Mouse (Mus musculus) heart, embryonic 14.5 days (tissue): ENCODE data around the gene Isy1. TPM values are rescaled to one million over a fixed set of nuclear protein-coding genes. Genes with fewer than 3 reads are reported as not detected.

ENCODE experiments used
- ATAC-seq: fragments of 200-750 bp; cut with Nextera tagmentation; 2 replicates; pipeline ENCODE4 v1.8.0; 2017; ENCODE audit warnings: low read depth, moderate TSS enrichment; ENCODE audit not compliant: insufficient number of reproducible peaks, insufficient read depth, low FRiP score
- H3K27ac ChIP-seq, 2 experiments: fragments of 200-500 bp in 1 of 2; fragments of 300-500 bp in 1 of 2; sonication (generic) in 1 of 2; replicated peaks in 1 of 2; 2 replicates each; pipeline ENCODE4 v1.5.1; 2012 to 2014; ENCODE audit warnings: low read depth in 2 of 2, low read length in 2 of 2, control low read depth in 1 of 2, mild to moderate bottlenecking in 1 of 2, mixed read lengths in 1 of 2; ENCODE audit not compliant: control insufficient read depth in 1 of 2, insufficient read depth in 1 of 2
- H3K27me3 ChIP-seq: fragments of 300-500 bp; sonication (generic); 2 replicates; pipeline ENCODE4 v1.6.1; 2014; ENCODE audit warnings: mild to moderate bottlenecking, low read length, control low read depth; ENCODE audit not compliant: control insufficient read depth, insufficient read depth
- H3K36me3 ChIP-seq: fragments of 300-500 bp; sonication (generic); 2 replicates; pipeline ENCODE4 v1.6.1; 2014; ENCODE audit warnings: mild to moderate bottlenecking, control low read depth, low read length, mixed read lengths; ENCODE audit not compliant: control insufficient read depth, insufficient read depth
- H3K4me1 ChIP-seq, 2 experiments: fragments of 200-500 bp in 1 of 2; fragments of 300-500 bp in 1 of 2; sonication (generic) in 1 of 2; 2 replicates each; pipeline ENCODE4 v1.6.1; 2012 to 2014; ENCODE audit warnings: low read length in 2 of 2, control low read depth in 1 of 2, mixed read lengths in 1 of 2; ENCODE audit not compliant: control insufficient read depth in 2 of 2, insufficient read depth in 2 of 2
- H3K4me2 ChIP-seq: fragments of 300-500 bp; sonication (generic); 2 replicates; pipeline ENCODE4 v1.6.1; 2014; ENCODE audit warnings: mild to moderate bottlenecking, low read length
- H3K4me3 ChIP-seq, 2 experiments: fragments of 200-500 bp in 1 of 2; fragments of 300-500 bp in 1 of 2; sonication (generic) in 1 of 2; 2 replicates each; pipeline ENCODE4 v1.5.1; 2012 to 2014; ENCODE audit warnings: low read length in 2 of 2, mild to moderate bottlenecking in 2 of 2, control low read depth in 1 of 2, low read depth in 1 of 2, moderate library complexity in 1 of 2; ENCODE audit not compliant: control insufficient read depth in 1 of 2, insufficient read depth in 1 of 2
- H3K9ac ChIP-seq: fragments of 300-500 bp; sonication (generic); 2 replicates; pipeline ENCODE4 v1.6.1; 2014; ENCODE audit warnings: mild to moderate bottlenecking, low read length
- H3K9me3 ChIP-seq: fragments of 300-500 bp; sonication (generic); 2 replicates; pipeline ENCODE4 v1.6.1; 2016; ENCODE audit warnings: low read length, control low read depth; ENCODE audit not compliant: control insufficient read depth
- WGBS: fragments of 180-500 bp; shearing (Covaris S2); extraction: QIAGEN DNeasy Blood & Tissue Kit; methylation state at CpG from one replicate; pipeline ENCODE4 v1.1.7; 2014; 5-methylcytosine and 5-hydroxymethylcytosine counted together
- polyA plus RNA-seq: library from polyadenylated mRNA; unstranded; fragments of >200 nt; fragmentation: Nextera tagmentation; extraction: Ambion mirVana; gene quantifications from 2 replicates; pipeline ENCODE4 v1.2.1, GENCODE M21; 2014

Gene Isy1
- polyA plus RNA-seq: 16.5 and 20.0 TPM in 2 replicates

GRCm38 (mm10) chr6:87838551-87839197, at the start of gene Isy1:
TSS of gene Isy1 (minus strand) at chr6:87838798.
- H3K27me3 ChIP-seq: no peaks in the 10 kb centered on the region
- peak; percentile 95 for ATAC-seq
- under 1% methylated on average over 46 of the region's 46 CpGs for WGBS
- peak within 1 kb of the TSS; percentile 76 to 86 for H3K4me3 ChIP-seq
- H3K36me3 ChIP-seq: peaks cover 46% of the 10 kb centered on the region
- no peaks in the 10 kb centered on the region for H3K9me3 ChIP-seq
- peak within 1 kb of the TSS; percentile 87 for H3K9ac ChIP-seq
- peak within 1 kb of the TSS; percentile 92 to 98 for H3K27ac ChIP-seq
- 0 out of 4 replicates have a peak, but pooled peaks cover 0 to 7% of the 10 kb centered on the region in 2 experiments for H3K4me1 ChIP-seq
- H3K4me2 ChIP-seq: peak within 1 kb of the TSS; percentile 85

DNA sequence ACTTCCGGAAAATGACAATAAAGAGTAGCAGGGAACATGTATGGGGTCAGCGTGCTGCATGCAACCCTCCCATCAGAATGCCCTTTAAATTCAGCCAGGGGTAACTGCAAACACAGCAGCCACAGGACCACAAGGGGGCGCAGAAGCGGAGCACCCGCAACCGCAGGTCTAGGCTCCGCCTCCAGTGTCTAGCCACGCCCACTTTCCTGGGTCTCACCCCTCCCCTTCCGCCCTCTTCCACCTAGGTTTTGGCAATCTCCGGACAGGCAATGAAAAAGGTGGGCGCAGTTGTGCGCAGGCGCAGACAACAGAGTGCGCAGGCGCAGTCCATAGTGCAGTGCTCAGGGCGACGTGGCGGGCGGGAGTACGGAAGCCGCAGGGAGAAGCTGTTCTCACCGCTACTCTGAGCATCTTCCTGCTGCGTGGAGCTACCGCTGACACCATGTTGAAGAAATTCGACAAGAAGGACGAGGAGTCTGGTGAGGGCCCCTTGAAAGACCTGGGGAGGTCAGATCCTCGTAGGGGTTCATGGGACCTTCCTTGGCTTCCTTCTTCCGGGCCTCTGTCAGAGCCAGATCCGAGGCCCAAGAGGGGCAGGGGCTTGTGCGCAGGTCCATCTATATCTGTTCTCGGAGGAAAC, 49.1 kb upstream of the Isy1 start, which contains the start of gene Copg1:
Gene Copg1 (plus strand): TSS at position 221 of the 640 bp plus-strand sequence.
- H3K36me3 ChIP-seq: peaks cover 39% of the 10 kb centered on the region
- no peaks in the 10 kb centered on the region for H3K27me3 ChIP-seq
- H3K4me2 ChIP-seq: peak within 1 kb of the TSS; percentile 78
- peak within 1 kb of the TSS; percentile 96 for H3K9ac ChIP-seq
- peak; percentile 94 for ATAC-seq
- under 1% methylated on average over 31 of the region's 31 CpGs for WGBS
- peaks cover 5 to 8% of the 10 kb centered on the region in 2 experiments; a peak in 3 of 4 replicates for H3K4me1 ChIP-seq
- peak within 1 kb of the TSS; percentile 92 to 98 for H3K4me3 ChIP-seq
- H3K9me3 ChIP-seq: no peaks in the 10 kb centered on the region
- H3K27ac ChIP-seq: peak within 1 kb of the TSS; percentile 79 to 88

GRCm38 (mm10) chr6:87886721-87887120, 48.1 kb upstream of the Isy1 start:
- H3K27ac ChIP-seq: no peak overlapping the region
- H3K27me3 ChIP-seq: no peaks in the 10 kb centered on the region
- H3K9me3 ChIP-seq: no peaks in the 10 kb centered on the region
- no peak overlapping the region for H3K9ac ChIP-seq
- H3K4me2 ChIP-seq: no peak overlapping the region
- peaks cover 5 to 8% of the 10 kb centered on the region in 2 experiments; a peak in 3 of 4 replicates for H3K4me1 ChIP-seq
- no peak overlapping the region for H3K4me3 ChIP-seq
- 71% methylated on average over 1 of the region's 1 CpGs for WGBS
- ATAC-seq: no peak
- peaks cover 29% of the 10 kb centered on the region for H3K36me3 ChIP-seq

DNA sequence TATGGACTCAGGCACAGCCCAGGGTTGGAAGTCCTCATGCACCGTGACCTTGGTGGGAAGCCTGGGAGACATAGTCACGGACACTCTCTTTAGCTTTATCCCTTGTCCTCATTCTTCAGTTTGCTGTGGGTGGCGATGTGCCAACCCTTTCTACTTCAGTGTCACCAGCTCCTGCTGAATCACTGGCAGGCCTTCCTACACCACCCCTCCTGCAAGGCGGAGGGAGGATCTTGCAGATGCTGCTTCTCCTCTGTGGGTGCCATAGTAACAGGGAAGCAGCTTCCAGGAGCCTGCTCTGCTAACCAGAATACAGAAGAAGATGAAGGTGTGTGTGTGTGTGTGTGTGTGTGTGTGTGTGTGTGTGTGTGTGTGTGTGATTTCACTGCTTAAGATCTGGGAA, 44.2 kb upstream of the Isy1 start:
- no peak overlapping the region for H3K4me3 ChIP-seq
- H3K9me3 ChIP-seq: no peaks in the 10 kb centered on the region
- no peak overlapping the region for H3K9ac ChIP-seq
- 49% methylated on average over 4 of the region's 4 CpGs for WGBS
- no peak for ATAC-seq
- no peaks in the 10 kb centered on the region for H3K36me3 ChIP-seq
- peaks cover 0 to 2% of the 10 kb centered on the region in 2 experiments; a peak in 1 of 4 replicates for H3K4me1 ChIP-seq
- H3K27me3 ChIP-seq: no peaks in the 10 kb centered on the region
- no peak overlapping the region for H3K27ac ChIP-seq
- no peak overlapping the region for H3K4me2 ChIP-seq

GRCm38 (mm10) chr6:87882221-87882620, 43.6 kb upstream of the Isy1 start:
- Histone ChIP-seq H3K4me3 (no peak overlapping the region), H3K9me3 (no peaks in the 10 kb centered on the region), H3K27me3 (no peaks in the 10 kb centered on the region), H3K4me1 (peaks cover 0 to 2% of the 10 kb centered on the region in 2 experiments; a peak in 1 of 4 replicates), H3K9ac (no peak overlapping the region), H3K4me2 (no peak overlapping the region), H3K36me3 (no peaks in the 10 kb centered on the region), H3K27ac (no peak overlapping the region)
- 67% methylated on average over 3 of the region's 3 CpGs for WGBS
- ATAC-seq: no peak

GRCm38 (mm10) chr6:87879628-87880027, 41.0 kb upstream of the Isy1 start:
- Histone ChIP-seq H3K4me2 (no peak overlapping the region), H3K27ac (no peak overlapping the region), H3K4me1 (peaks cover 0 to 2% of the 10 kb centered on the region in 2 experiments; a peak in 1 of 4 replicates), H3K9me3 (no peaks in the 10 kb centered on the region), H3K9ac (no peak overlapping the region), H3K36me3 (no peaks in the 10 kb centered on the region), H3K27me3 (no peaks in the 10 kb centered on the region), H3K4me3 (no peak overlapping the region)
- no peak for ATAC-seq
- 59% methylated on average over 3 of the region's 3 CpGs for WGBS

GRCm38 (mm10) chr6:87879010-87879409, 40.4 kb upstream of the Isy1 start:
- Histone ChIP-seq H3K27me3 (no peaks in the 10 kb centered on the region), H3K9ac (no peak overlapping the region), H3K4me2 (no peak overlapping the region), H3K4me3 (no peak overlapping the region), H3K9me3 (no peaks in the 10 kb centered on the region), H3K4me1 (peaks cover 0 to 2% of the 10 kb centered on the region in 2 experiments; a peak in 1 of 4 replicates), H3K27ac (no peak overlapping the region), H3K36me3 (no peaks in the 10 kb centered on the region)
- no peak for ATAC-seq
- 42% methylated on average over 4 of the region's 4 CpGs for WGBS
